Mouse (Mus musculus) megakaryocyte, embryonic 14.5 days (primary cell): ENCODE results near the gene Doc2g.
"Not testable (repeated sequence)": the region's sequence is repeated elsewhere in the genome, so short reads cannot be mapped to it uniquely, and the experiment has no call there.

ENCODE experiments used
- FLI1 ChIP-seq: IDR thresholded peaks from 2 replicates; pipeline ENCODE4 v1.6.1; 2012; ENCODE audit warnings: low read length, inconsistent platforms, mixed read lengths
- GATA1 ChIP-seq: IDR thresholded peaks from 3 replicates; pipeline ENCODE4 v1.6.1; 2012; ENCODE audit warnings: mixed read lengths, low read length, inconsistent platforms, borderline replicate concordance

- TF ChIP-seq GATA1, FLI1: not testable (repeated sequence)
These were observed 46.0 kb downstream of the Doc2g start for GRCm38 (mm10) chr19:4049069-4049468.
